8 mouse cellular contexts compared by ENCODE assay signal in genomic region chr11:83941950-83942840, GRCm38 (mm10). TPM values are rescaled to one million over a fixed set of nuclear protein-coding genes. Genes with fewer than 3 reads are reported as not detected.
A peak's percentile ranks its signal among the peaks of the same experiment; 100 is the strongest.
DNase-seq lines count a peak whose midpoint lies in the region; ATAC-seq lines count a peak whose summit lies in the region.

Ddx52 (plus strand) TSS chr11:83942062.

- peak within 1 kb of the TSS; percentile 77 for H3K4me3 ChIP-seq in hindbrain, embryonic 16.5 days (ENCODE audit: low read length)
- H3K4me3 ChIP-seq in macrophage (ENCODE audit: inconsistent target), result peak within 1 kb of the TSS; percentile 85

- H3K9me3 ChIP-seq in hindbrain, embryonic 16.5 days (ENCODE audit: control insufficient read depth, low read length), result no peaks in the 10 kb centered on the region

- WGBS in hindbrain, embryonic 16.5 days, result 2% methylated on average over 49 of the region's 49 CpGs
- 2% methylated on average over 49 of the region's 49 CpGs for WGBS in macrophage (ENCODE audit: missing documents)

- H3K36me3 ChIP-seq in hindbrain, embryonic 16.5 days (ENCODE audit: control insufficient read depth, insufficient read depth, low read length), result peaks cover 16% of the 10 kb centered on the region
- H3K36me3 ChIP-seq in macrophage (ENCODE audit: inconsistent target), result peaks cover 32% of the 10 kb centered on the region

- peak within 1 kb of the TSS; percentile 71 for H3K4me2 ChIP-seq in hindbrain, embryonic 16.5 days (ENCODE audit: low read length)

- peak; percentile 98 for ATAC-seq in hindbrain, embryonic 16.5 days

- peaks cover 17% of the 10 kb centered on the region for H3K79me2 ChIP-seq in macrophage (ENCODE audit: inconsistent target)

- DNase-seq in WW6 (ENCODE audit: low read depth, low spot score), result peak; percentile 86
- DNase-seq in cerebellum, postnatal 4 days (ENCODE audit: low spot score in 2 of 2), result peak; percentile 58 to 83
- peak; percentile 88 for DNase-seq in gastrocnemius, adult 18-20 months (ENCODE audit: low spot score)
- peak; percentile 87 to 92 for DNase-seq in left cerebral cortex, adult 18-20 months (ENCODE audit: low spot score in 2 of 2)
- peak; percentile 94 for DNase-seq in right cerebral cortex, adult 18-20 months
- peak; percentile 43 for DNase-seq in urinary bladder, postnatal 10 days (ENCODE audit: low spot score)

- H3K27ac ChIP-seq in hindbrain, embryonic 16.5 days (ENCODE audit: low read depth, low read length), result peak within 1 kb of the TSS; percentile 67
- peak within 1 kb of the TSS; percentile 24 for H3K27ac ChIP-seq in macrophage

- 0 out of 2 replicates have a peak, but pooled peaks cover 3% of the 10 kb centered on the region for H3K27me3 ChIP-seq in hindbrain, embryonic 16.5 days (replicated peaks; ENCODE audit: control insufficient read depth, insufficient read depth, low read length)

- H3K9ac ChIP-seq in hindbrain, embryonic 16.5 days (ENCODE audit: low read depth, low read length), result peak within 1 kb of the TSS; percentile 77

- peaks cover 11% of the 10 kb centered on the region for H3K4me1 ChIP-seq in hindbrain, embryonic 16.5 days (ENCODE audit: control insufficient read depth, insufficient read depth, low read depth, low read length)

RNA-seq across cellular contexts. Expression of gene Ddx52, which starts in this region (rescaled TPM):
- total RNA-seq in gastrocnemius, adult 18-20 months (2021), result 10 to 100 TPM in 1 of 2 experiments, 1 to 10 TPM in 1; 9.5 to 10.5 TPM
- polyA plus RNA-seq in hindbrain, embryonic 16.5 days (2015; fragmentation: Nextera tagmentation; extraction: Ambion mirVana), result 19.4 and 20.7 TPM in 2 replicates
- 10 to 100 TPM; 14.0 to 15.0 TPM for total RNA-seq in left cerebral cortex, adult 18-20 months (2021)
- 10 to 100 TPM; 10.3 to 36.2 (median 28.3) TPM for total RNA-seq in macrophage (2018; cell fraction: chromatin; rRNA removed)
- 10 to 100 TPM; 20.5 to 30.0 (median 24.8) TPM for total RNA-seq in macrophage (2018; cell fraction: cytosol; rRNA removed)
- total RNA-seq in macrophage (2018; cell fraction: nucleus; rRNA removed), result 10 to 100 TPM in 25 of 26 experiments, 1 to 10 TPM in 1; 9.6 to 29.2 (median 22.3) TPM
- polyA plus RNA-seq in macrophage (2018), result 21.9 to 26.8 TPM (median 25.7 TPM) in 3 replicates

Comparison
In these comparisons a context has a peak if more than half of its experiments do, and no peak if none do; other contexts are left out.
1. Peak in every context shown above with its lines: DNase-seq, ATAC-seq, H3K4me3 ChIP-seq and H3K27ac ChIP-seq.
2. DNase-seq: peak in every context shown above with its lines; median percentile 94 in right cerebral cortex, adult 18-20 months; 90 in left cerebral cortex, adult 18-20 months; 88 in gastrocnemius, adult 18-20 months; 86 in WW6; 70 in cerebellum, postnatal 4 days; 43 in urinary bladder, postnatal 10 days.